ENCODE assay signal across 18 mouse cellular contexts in the genomic region with DNA sequence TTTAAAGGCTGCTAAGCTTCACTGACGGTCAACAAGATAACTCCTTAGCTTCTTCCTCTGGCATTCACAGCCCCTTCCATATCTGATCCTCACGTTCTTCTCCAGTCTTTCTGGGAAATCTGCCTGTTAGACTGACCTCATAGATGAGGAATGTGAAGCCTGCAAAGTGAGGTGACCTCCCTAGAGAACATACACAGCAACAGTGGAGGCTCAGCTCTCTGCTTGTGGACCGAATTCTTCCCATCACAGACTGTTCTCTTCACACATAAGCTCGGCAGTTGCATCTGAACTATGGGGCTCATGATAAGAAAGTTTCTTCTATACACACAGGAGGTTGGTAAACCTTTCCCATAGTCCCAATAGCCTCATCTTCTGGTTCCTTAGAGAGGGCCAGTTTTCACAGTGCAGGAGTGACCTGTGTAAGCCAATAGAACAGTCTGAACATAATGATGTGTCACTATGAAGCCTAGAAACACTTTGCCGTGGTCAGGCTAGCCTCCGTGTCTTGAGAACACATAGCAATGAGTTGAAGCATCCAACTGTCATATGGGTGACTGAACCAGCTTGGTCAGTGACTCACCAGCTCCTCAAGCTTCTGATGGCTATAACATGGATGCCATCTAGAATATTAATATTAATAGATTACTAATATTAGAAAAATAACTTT.
DNase-seq lines count a peak whose midpoint lies in the region; ATAC-seq lines count a peak whose summit lies in the region.
"Had no signal": no experiment of that assay in that cellular context is flagged by ENCODE, and none has a peak within 500 bp of the region (broad histone marks: within the 10 kb centered on the region; RNA-seq: fewer than 3 reads in every experiment).

No protein-coding gene starts in this region.

- no peak overlapping the region for H3K9ac ChIP-seq in heart, embryonic 13.5 days
- no peak overlapping the region for H3K9ac ChIP-seq in lung, embryonic 16.5 days (ENCODE audit: low read length)
- H3K9ac ChIP-seq: embryonic facial prominence, embryonic 13.5 days; forebrain, embryonic 15.5 days; hindbrain, embryonic 14.5 days; limb, embryonic 15.5 days; neural tube, embryonic 15.5 days had no signal

- H3K4me2 ChIP-seq in heart, embryonic 13.5 days, result no peak overlapping the region
- no peak overlapping the region for H3K4me2 ChIP-seq in lung, embryonic 16.5 days (ENCODE audit: low read depth, low read length)
- H3K4me2 ChIP-seq: embryonic facial prominence, embryonic 13.5 days; forebrain, embryonic 15.5 days; hindbrain, embryonic 14.5 days; limb, embryonic 15.5 days; neural tube, embryonic 15.5 days had no signal

- H3K4me1 ChIP-seq in heart, embryonic 13.5 days, result peaks cover 33% of the 10 kb centered on the region
- H3K4me1 ChIP-seq in lung, embryonic 16.5 days (replicated peaks; ENCODE audit: control insufficient read depth, insufficient read depth, low read length), result no peaks in the 10 kb centered on the region
- H3K4me1 ChIP-seq: forebrain, embryonic 15.5 days; limb, embryonic 15.5 days; neural tube, embryonic 15.5 days had no signal

- no peaks in the 10 kb centered on the region for H3K9me3 ChIP-seq in heart, embryonic 13.5 days
- H3K9me3 ChIP-seq in lung, embryonic 16.5 days (ENCODE audit: control insufficient read depth, low read length), result no peaks in the 10 kb centered on the region
- H3K9me3 ChIP-seq: embryonic facial prominence, embryonic 13.5 days; forebrain, embryonic 15.5 days; limb, embryonic 15.5 days; neural tube, embryonic 15.5 days had no signal

- ATAC-seq in heart, embryonic 13.5 days (ENCODE audit: extremely low read depth, insufficient number of reproducible peaks, low FRiP score, low TSS enrichment), result no peak
- ATAC-seq in lung, embryonic 16.5 days (ENCODE audit: low read depth), result 0 out of 2 replicates have a peak, but pooled peaks have one; percentile 49
- ATAC-seq: forebrain, embryonic 15.5 days had no signal

- H3K36me3 ChIP-seq in heart, embryonic 13.5 days, result no peaks in the 10 kb centered on the region
- H3K36me3 ChIP-seq in lung, embryonic 16.5 days (ENCODE audit: control insufficient read depth, insufficient read depth, low read length), result no peaks in the 10 kb centered on the region
- H3K36me3 ChIP-seq: embryonic facial prominence, embryonic 13.5 days; forebrain, embryonic 15.5 days; limb, embryonic 15.5 days; neural tube, embryonic 15.5 days had no signal

- WGBS in heart, embryonic 13.5 days, result 23% methylated on average over 6 of the region's 6 CpGs
- 36% methylated on average over 6 of the region's 6 CpGs for WGBS in lung, embryonic 16.5 days

- intact Hi-C loops in heart, postnatal 36 days (cut with DNase I), result no loop called here

- H3K27ac ChIP-seq in heart, embryonic 13.5 days (replicated peaks), result peak overlapping the region; percentile 63
- H3K27ac ChIP-seq in lung, embryonic 16.5 days (ENCODE audit: low read length), result no peak overlapping the region
- H3K27ac ChIP-seq: embryonic facial prominence, embryonic 13.5 days; forebrain, embryonic 15.5 days; hindbrain, embryonic 14.5 days; limb, embryonic 15.5 days; neural tube, embryonic 15.5 days had no signal

- no peaks in the 10 kb centered on the region for H3K27me3 ChIP-seq in heart, embryonic 13.5 days (replicated peaks)
- no peaks in the 10 kb centered on the region for H3K27me3 ChIP-seq in lung, embryonic 16.5 days (ENCODE audit: control insufficient read depth, insufficient read depth, low read depth, low read length)
- H3K27me3 ChIP-seq: embryonic facial prominence, embryonic 13.5 days; forebrain, embryonic 15.5 days; limb, embryonic 15.5 days; neural tube, embryonic 15.5 days had no signal

- no peak for DNase-seq in heart, postnatal 36 days
- peak; percentile 24 for DNase-seq in urinary bladder, postnatal 14 days (ENCODE audit: low spot score)
- DNase-seq in urinary bladder, postnatal 4 days (ENCODE audit: low spot score in 2 of 2), result no peak
- peak; percentile 31 for DNase-seq in yolk sac, embryonic 10.5 days (ENCODE audit: low spot score)
- DNase-seq in ovary, postnatal 14 days (ENCODE audit: low spot score), result no peak
- DNase-seq in adrenal gland, postnatal 10 days, result no peak
- DNase-seq: adrenal gland, adult 8-10 months; cerebellum, postnatal 14 days; gastrocnemius, postnatal 14 days; kidney, postnatal 10 days; thymus, postnatal 14 days had no signal

- H3K4me3 ChIP-seq in heart, embryonic 13.5 days, result no peak overlapping the region
- no peak overlapping the region for H3K4me3 ChIP-seq in lung, embryonic 16.5 days (ENCODE audit: low read length)
- H3K4me3 ChIP-seq: embryonic facial prominence, embryonic 13.5 days; forebrain, embryonic 15.5 days; limb, embryonic 15.5 days; neural tube, embryonic 15.5 days had no signal

Comparison
In these comparisons a context has a peak if more than half of its experiments do, and no peak if none do; other contexts are left out.
1. DNase-seq: peak in urinary bladder, postnatal 14 days (single experiment) and yolk sac, embryonic 10.5 days (single experiment); none in heart, postnatal 36 days (0 of 2), urinary bladder, postnatal 4 days (0 of 2), ovary, postnatal 14 days (single experiment) and adrenal gland, postnatal 10 days (single experiment).